Mouse (Mus musculus) skeletal muscle tissue, postnatal 0 days (tissue): Measurements from ENCODE around the gene 4930442H23Rik. TPM values are rescaled to one million over a fixed set of nuclear protein-coding genes. Genes with fewer than 3 reads are reported as not detected.

ENCODE experiments used
- polyA plus RNA-seq: library from polyadenylated mRNA; unstranded; fragments of >200 nt; fragmentation: Nextera tagmentation; extraction: Ambion mirVana; gene quantifications from 2 replicates; pipeline ENCODE4 v1.2.1, GENCODE M21; 2015

The 4930442H23Rik gene
- not detected in 2 replicates for polyA plus RNA-seq

DNA sequence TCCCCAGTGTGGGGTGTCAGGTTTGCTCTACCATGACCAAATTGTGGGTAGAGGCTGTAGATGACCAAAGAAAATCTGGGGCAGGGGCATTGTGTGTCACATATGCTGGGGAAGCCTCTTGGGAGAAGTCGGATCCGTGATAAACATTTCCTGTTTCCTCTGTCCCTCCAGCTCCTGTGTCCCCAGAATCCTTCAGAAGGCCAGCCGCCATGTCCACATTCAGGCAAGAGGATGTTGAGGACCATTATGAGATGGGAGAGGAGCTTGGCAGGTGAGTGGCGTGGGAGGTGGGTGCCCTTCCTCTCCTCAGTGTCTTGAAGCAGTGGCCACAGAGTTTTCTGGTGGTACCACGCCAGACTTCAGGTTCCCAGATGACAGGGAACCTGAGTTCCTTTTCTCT, at the start of gene 4930442H23Rik:
TSS of gene 4930442H23Rik (minus strand) at position 45 of the 400 bp plus-strand sequence.

DNA sequence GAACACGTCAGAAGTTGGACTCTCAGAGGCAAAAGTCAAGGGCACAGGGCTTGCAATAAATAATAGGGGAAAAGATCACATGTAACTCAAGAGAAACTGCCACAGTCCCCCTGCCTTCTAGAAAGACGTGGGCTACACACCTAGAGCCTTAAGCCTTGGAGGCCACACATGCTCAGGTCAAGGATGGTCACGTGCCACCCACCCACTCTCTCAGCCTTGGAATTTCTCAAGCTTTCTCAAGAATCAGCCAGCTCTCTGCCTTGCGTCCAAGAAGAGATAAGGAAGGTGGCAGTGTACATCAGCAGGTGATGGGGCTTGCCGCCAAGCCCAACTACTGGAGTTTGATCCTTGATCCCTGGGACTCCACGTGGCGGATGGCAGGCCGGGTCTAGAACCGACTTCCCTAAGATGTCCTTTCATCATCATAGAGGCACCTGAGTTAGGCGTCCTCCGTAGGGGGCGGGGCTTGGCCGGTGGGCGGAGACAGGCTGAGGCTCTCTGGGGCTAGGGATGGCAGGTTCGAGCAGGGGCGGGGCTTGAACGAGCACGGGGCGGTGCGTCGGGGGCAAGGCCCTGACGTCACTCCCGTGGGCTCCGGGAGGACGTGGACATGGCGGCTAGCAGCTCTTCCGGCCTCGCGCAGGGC, 49.1 kb upstream of the 4930442H23Rik start, which contains the start of gene Zfr2:
TSS of gene Zfr2 (plus strand) at position 576 of the 646 bp plus-strand sequence.

DNA sequence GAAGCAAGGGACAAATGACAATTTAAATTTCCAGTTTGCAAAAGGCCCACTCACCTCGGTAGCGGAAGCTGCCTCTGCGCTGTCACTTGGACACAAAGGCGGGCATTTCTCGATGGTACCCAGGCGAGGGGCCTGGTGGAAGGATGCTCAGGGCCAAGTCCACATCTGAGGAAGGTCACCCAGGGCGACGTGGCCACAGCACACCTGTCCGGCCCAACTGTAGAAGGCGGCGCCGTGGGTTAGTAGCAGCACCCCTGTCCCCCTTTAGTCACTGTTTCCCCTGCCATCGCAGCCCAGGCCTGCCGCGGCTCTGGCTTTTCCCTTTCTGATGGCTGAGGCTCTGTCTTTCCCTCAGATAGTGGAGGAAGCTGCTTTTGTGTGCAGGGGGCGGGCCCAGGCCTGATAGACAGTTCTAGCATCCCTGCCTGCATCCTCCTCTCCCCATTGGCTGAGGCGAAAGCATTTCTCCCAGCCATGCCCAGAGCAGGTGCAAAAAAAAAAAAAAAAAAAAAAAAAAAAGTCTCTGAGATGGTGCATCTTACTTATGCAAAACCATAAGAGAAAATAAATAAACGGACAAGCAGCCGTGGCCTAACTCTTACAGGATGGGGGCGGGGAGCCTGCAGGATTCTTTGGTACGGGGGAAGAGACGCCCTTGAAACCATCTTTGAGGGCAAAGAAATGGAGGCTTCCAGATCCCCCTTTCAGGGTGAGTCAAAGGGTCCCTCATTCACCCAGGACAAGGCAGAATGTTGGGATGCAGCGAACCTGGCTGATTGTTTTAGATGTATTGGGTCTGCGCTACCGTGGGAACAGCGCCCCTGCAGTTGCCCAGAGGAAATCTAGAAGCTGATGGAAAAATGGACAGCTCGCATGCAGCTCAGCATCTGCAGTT, 47.0 kb upstream of the 4930442H23Rik start, which contains the start of gene Atcay:
TSS of gene Atcay (minus strand) at position 396 of the 895 bp plus-strand sequence.

DNA sequence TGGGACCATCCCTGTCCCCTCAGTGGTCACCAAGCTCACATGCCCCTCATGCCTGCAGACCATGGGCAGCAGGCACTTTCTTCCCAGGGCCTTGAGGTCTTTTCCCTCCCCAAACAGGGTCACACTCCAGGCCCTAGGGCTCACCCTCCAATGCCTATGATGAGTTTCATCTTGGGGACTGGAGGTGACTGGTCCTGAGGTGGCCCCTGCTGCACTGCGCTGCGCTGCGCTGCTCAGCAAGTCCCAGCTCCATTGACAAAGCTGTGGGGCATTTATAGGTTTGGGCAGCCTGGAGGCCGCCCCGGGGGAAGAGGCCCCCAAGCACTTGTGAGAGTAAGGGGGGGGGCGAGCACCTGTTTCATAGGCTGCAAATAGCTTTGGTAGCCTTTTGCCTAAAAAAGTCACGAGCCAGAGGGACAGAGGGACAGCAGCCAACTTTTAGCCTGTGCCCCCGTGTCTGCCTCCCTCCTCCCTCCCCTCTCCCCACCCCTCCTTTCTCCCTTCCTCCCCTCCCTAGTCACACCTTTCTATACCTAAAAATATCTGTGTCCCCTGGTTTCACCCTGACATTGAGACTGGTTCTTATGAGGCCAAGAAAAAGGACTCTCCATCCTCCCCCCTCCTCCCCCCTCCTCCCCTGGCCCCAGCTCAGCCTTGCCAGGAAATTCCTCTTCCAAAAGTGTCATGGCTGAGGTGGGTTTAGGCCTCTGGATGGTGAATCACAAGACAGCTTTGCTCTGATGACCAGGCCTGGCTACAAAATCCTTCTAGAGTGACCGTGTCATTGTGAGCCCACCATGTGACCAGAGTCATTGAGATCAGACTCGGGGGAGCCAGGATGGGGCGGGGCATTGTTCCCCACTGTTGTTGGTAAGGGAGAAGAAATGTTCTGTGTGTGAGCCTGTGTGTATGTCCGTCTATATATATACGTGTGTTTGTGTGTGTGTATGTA, 18.4 kb upstream of the 4930442H23Rik start, which contains the start of gene Nmrk2:
TSS of gene Nmrk2 (minus strand) at position 245 of the 952 bp plus-strand sequence.

DNA sequence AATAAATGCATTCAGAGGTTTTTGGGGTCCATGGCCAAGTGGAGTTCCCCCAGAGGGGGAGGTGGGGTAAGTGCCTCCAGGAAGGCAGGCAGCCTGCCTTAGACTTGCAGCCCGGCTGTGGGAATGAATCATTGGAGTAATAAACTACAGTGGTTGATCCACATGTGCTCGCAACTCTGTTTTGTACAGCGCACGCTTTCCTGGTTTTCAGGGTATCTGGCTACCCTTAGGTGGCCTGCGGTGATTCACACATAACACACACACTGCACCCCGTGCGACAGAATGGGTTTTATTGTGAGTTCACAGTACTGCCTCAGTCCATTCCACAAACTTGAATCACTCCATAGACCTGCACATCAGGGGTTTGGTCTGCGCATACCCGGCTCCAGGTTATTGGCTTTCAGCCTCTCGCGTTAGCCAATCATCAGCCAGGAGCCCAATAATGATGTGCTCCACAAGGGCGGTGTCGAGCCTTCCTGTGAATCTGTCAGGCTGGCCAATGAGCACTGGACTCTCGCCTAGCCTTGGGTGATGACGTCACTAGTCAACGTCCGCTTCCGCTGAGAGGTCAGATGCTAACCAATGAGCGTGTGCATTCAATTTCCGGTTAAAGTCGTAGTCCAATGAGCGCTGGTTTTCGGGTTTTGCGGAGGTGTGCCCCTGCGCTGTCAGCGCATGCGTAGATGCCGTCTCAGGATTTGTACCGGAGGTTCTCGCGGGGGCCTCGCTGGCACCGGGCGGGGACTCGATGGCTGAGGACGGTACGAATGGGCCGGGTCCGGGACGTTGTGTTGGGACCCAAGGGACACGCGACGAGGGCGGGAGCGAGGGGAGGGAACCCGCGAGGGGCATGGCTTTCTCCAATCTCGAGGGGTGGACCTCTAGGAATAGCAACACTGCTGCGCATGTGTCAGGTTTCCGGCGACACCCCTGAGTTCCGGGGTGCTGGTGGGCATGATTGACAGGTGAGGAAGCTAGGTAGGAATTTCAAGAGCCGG, 1.0 kb downstream of the 4930442H23Rik start, which contains the start of gene Dapk3:
TSS of gene Dapk3 (plus strand) at position 670 of the 998 bp plus-strand sequence.

DNA sequence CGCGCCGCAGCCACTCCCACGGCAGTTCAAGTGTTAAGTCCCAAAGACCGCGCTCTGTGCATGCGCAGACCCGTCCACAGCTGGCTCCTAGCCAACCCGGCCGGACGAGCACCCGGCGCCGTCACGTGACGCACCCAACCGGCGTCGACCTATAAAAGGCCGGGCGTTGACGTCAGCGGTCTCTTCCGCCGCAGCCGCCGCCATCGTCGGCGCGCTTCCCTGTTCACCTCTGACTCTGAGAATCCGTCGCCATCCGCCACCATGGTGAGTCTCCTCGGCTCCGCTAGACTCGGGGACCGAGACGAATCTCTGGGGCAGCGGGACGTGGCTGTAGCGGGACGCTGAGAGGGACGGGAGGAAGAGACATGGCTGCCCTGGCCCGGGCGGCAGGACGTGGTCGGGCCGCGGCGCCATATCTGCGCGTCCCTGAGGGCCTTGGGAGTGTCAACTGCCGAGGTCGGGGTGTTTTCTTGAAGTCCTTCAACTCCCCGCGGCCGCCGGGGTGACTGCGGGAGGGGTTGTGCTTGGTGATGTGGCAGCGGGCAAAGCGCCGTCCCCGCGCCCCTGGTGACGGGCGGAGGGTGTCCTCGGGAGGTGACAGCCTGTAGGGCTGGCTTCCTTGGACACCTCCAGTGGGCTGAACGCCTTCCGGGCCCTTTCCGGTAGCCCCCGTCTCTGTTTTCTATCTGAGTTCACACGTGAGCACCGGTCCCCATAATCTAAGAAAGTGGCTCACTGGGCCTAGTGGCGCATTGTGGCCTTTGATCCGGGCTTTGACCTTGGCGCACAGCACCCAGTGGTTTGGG, 7.0 kb downstream of the 4930442H23Rik start, which contains the start of gene Eef2:
TSS of gene Eef2 (plus strand) at position 166 of the 806 bp plus-strand sequence.

DNA sequence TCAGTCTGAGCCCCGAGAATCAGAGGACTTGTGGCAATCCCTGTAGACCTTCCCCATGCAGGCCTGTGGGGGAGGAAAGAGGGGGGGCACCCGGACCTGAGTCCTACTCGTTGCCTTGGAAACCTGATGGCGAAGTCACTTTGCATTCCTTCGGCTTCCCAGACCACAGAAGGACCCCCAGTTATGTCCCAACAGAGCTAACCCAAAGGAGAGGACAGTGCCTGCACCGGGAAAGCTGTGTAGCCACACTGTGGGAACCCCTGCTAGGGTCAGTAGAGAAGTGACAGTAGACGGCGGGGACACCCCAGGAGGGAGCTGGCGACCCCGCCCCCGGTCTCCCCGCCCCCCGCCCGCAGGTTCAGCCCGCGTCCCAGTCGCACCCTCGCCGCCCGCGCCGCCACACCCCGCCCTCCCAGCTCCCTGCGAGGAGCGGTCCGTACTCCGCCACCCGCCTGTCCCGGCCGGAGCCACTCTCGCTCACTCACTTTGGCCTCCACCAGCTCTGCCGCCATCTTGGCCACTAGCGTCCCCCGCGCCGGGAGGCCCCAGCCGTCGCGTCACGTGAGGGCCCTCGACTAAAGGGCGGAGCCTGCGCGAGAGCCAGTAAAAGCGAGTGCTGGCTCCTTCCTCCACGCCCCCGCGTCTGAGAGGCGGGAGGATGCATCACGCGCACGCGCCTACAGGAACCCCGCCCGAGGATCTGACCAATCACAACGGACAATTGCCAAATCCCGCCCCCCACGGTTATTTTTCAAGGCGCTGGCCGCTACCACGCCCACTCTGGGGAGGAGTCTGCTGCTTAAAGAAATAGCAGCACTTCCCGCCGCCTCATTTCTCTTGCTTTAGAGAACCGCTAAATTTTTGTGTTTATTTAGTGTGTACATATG, 16.2 kb downstream of the 4930442H23Rik start, which contains the start of gene Pias4:
TSS of gene Pias4 (minus strand) at position 724 of the 887 bp plus-strand sequence.

DNA sequence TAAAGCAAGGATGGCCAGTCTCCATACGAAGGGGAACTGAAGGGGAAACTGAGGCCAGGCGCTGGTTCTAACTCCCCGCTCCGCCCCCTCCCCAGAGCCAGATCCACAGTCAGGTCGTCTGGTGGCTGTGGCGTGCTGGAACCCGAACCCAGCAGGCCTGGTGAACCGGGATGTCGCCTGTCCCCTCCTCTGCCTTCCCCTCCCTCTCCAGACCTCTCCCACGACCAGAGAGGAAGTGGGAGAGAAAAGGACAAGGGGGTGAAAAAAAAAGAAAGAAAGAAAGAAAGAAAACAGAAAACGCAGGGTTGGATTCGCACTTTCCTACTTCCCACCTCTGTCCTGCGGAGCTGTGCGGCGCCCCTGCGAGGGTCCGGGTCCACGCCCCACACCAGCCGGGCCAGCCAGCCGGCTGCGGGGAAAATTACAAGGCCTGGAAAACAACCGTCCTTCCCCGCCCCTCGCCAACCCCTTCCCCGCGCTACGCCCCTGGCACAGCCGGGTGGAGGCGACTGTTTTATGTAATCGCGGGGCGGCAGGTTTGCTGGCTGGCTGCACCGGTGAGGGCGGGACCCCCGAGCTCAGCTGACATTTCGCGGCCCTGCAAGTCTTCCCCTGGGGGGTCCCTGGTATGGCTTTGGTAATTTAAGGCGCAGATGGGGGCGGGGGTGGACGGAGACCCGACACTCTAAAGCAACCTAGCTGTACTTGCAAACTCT, 48.5 kb downstream of the 4930442H23Rik start, which contains the start of gene Zbtb7a:
TSS of gene Zbtb7a (plus strand) at position 255 of the 716 bp plus-strand sequence.

Other genes with a start within 250 kb of the 4930442H23Rik start
- 1.6 TPM in 2 replicates for gene Gng7, start 168.9 kb downstream of the 4930442H23Rik start, polyA plus RNA-seq
- gene Diras1, start 158.2 kb downstream of the 4930442H23Rik start, polyA plus RNA-seq = 0.06 TPM in 1 of 2 replicates, not detected in the other
- 7.3 and 9.2 TPM in 2 replicates for gene Slc39a3, start 146.4 kb downstream of the 4930442H23Rik start, polyA plus RNA-seq
- gene Sgta, start 123.7 kb downstream of the 4930442H23Rik start, polyA plus RNA-seq = 117 and 131 TPM in 2 replicates
- gene Thop1, start 113.8 kb downstream of the 4930442H23Rik start, polyA plus RNA-seq = 34.9 and 40.3 TPM in 2 replicates
- 0.54 and 1.2 TPM in 2 replicates for gene Creb3l3, start 85.0 kb downstream of the 4930442H23Rik start, polyA plus RNA-seq
- gene Map2k2, start 77.9 kb downstream of the 4930442H23Rik start, polyA plus RNA-seq = 143 and 155 TPM in 2 replicates
- gene Zbtb7a, start 48.6 kb downstream of the 4930442H23Rik start, polyA plus RNA-seq = 29.7 and 34.0 TPM in 2 replicates
- 20.9 and 22.3 TPM in 2 replicates for gene Pias4, start 15.9 kb downstream of the 4930442H23Rik start, polyA plus RNA-seq
- 392 and 402 TPM in 2 replicates for gene Eef2, start 7.2 kb downstream of the 4930442H23Rik start, polyA plus RNA-seq
- 44.3 and 52.5 TPM in 2 replicates for gene Dapk3, start 844 bp downstream of the 4930442H23Rik start, polyA plus RNA-seq
- 2.9 and 4.7 TPM in 2 replicates for gene Nmrk2, start 18.2 kb upstream of the 4930442H23Rik start, polyA plus RNA-seq
- 0.26 and 0.45 TPM in 2 replicates for gene Atcay, start 47.0 kb upstream of the 4930442H23Rik start, polyA plus RNA-seq
- gene Zfr2, start 49.3 kb upstream of the 4930442H23Rik start, polyA plus RNA-seq = 2.3 and 2.5 TPM in 2 replicates
- 0.65 and 0.90 TPM in 2 replicates for gene Matk, start 69.1 kb upstream of the 4930442H23Rik start, polyA plus RNA-seq
- 201 and 207 TPM in 2 replicates for gene Mrpl54, start 83.1 kb upstream of the 4930442H23Rik start, polyA plus RNA-seq
- gene Apba3, start 83.1 kb upstream of the 4930442H23Rik start, polyA plus RNA-seq = 50.7 and 53.6 TPM in 2 replicates
- gene Tjp3, start 107.7 kb upstream of the 4930442H23Rik start, polyA plus RNA-seq = 0.47 and 0.58 TPM in 2 replicates
- gene Pip5k1c, start 109.1 kb upstream of the 4930442H23Rik start, polyA plus RNA-seq = 15.1 and 16.0 TPM in 2 replicates
- gene Cactin, start 137.3 kb upstream of the 4930442H23Rik start, polyA plus RNA-seq = 11.0 and 15.5 TPM in 2 replicates
- 7.3 and 7.8 TPM in 2 replicates for gene Tbxa2r, start 144.9 kb upstream of the 4930442H23Rik start, polyA plus RNA-seq
- gene Gipc3, start 159.4 kb upstream of the 4930442H23Rik start, polyA plus RNA-seq = 0.11 and 0.13 TPM in 2 replicates
- gene Hmg20b, start 166.6 kb upstream of the 4930442H23Rik start, polyA plus RNA-seq = 38.4 and 47.5 TPM in 2 replicates
- 5.9 and 8.0 TPM in 2 replicates for gene Mfsd12, start 173.6 kb upstream of the 4930442H23Rik start, polyA plus RNA-seq
- gene 4930404N11Rik, start 182.0 kb upstream of the 4930442H23Rik start, polyA plus RNA-seq = 0.27 and 0.37 TPM in 2 replicates
- gene Fzr1, start 194.7 kb upstream of the 4930442H23Rik start, polyA plus RNA-seq = 35.3 and 36.5 TPM in 2 replicates
- 70.2 and 72.8 TPM in 2 replicates for gene Dohh, start 200.6 kb upstream of the 4930442H23Rik start, polyA plus RNA-seq
- 1.2 and 1.4 TPM in 2 replicates for gene Gm48551, start 200.6 kb upstream of the 4930442H23Rik start, polyA plus RNA-seq
- 0.24 TPM in 2 replicates for gene Gm48552, start 205.2 kb upstream of the 4930442H23Rik start, polyA plus RNA-seq
- 1.0 and 1.6 TPM in 2 replicates for gene Smim24, start 209.2 kb upstream of the 4930442H23Rik start, polyA plus RNA-seq